Mouse (Mus musculus) MEL (cell line): ENCODE measurements around the gene Ints13. TPM values are rescaled to one million over a fixed set of nuclear protein-coding genes. Genes with fewer than 3 reads are reported as not detected.

Experiments used
- DNase-seq: peaks from one replicate; pipeline ENCODE4 v3.0.0; 2011; ENCODE audit warnings: low read depth, low spot score
- H3K27ac ChIP-seq: 2 replicates; pipeline ENCODE4 v1.5.1; 2012; ENCODE audit warnings: low read depth, mild to moderate bottlenecking, control low read depth, low read length, moderate library complexity; ENCODE audit not compliant: control insufficient read depth
- H3K27me3 ChIP-seq, 2 experiments: fragments of 150-350 bp in 1 of 2; sonication (generic) in 1 of 2; 2 replicates each; pipeline ENCODE4 v1.6.1; 2012; ENCODE audit warnings: low read length in 2 of 2, mild to moderate bottlenecking in 2 of 2, improper control_type of control experiment in 1 of 2, moderate library complexity in 1 of 2; ENCODE audit not compliant: insufficient read depth in 2 of 2, control insufficient read depth in 1 of 2
- H3K36me3 ChIP-seq, 2 experiments: 2 replicates each; pipeline ENCODE4 v1.6.1; 2012 to 2014; ENCODE audit warnings: low read length in 2 of 2, improper control_type of control experiment in 1 of 2, inconsistent platforms in 1 of 2, mild to moderate bottlenecking in 1 of 2; ENCODE audit not compliant: insufficient read depth in 2 of 2, control insufficient read depth in 1 of 2
- H3K4me1 ChIP-seq, 2 experiments: fragments of 150-350 bp in 1 of 2; sonication (generic) in 1 of 2; 2 replicates each; pipeline ENCODE4 v1.6.1; 2012; ENCODE audit warnings: low read length in 2 of 2, improper control_type of control experiment in 1 of 2, mild to moderate bottlenecking in 1 of 2; ENCODE audit not compliant: insufficient read depth in 2 of 2, control insufficient read depth in 1 of 2
- H3K4me3 ChIP-seq, 2 experiments: fragments of 150-350 bp in 1 of 2; sonication (generic) in 1 of 2; 2 replicates each; pipeline ENCODE4 v1.5.1; 2012; ENCODE audit warnings: low read depth in 2 of 2, low read length in 2 of 2, mild to moderate bottlenecking in 2 of 2, moderate library complexity in 2 of 2, control low read depth in 1 of 2, improper control_type of control experiment in 1 of 2; ENCODE audit not compliant: control insufficient read depth in 1 of 2, insufficient read depth in 1 of 2
- H3K79me2 ChIP-seq: 2 replicates; pipeline ENCODE4 v1.6.1; 2012; ENCODE audit warnings: mild to moderate bottlenecking, low read length, moderate library complexity; ENCODE audit not compliant: control insufficient read depth, poor library complexity, insufficient read depth
- H3K9ac ChIP-seq: 2 replicates; pipeline ENCODE4 v1.6.1; 2012; ENCODE audit warnings: low read depth, mild to moderate bottlenecking, control low read depth, low read length, moderate library complexity; ENCODE audit not compliant: control insufficient read depth, poor library complexity, severe bottlenecking
- H3K9me3 ChIP-seq: fragments of 150-350 bp; sonication (generic); replicated peaks from 2 replicates; pipeline ENCODE4 v1.6.1; 2012; ENCODE audit warnings: mild to moderate bottlenecking, low read length, improper control_type of control experiment, moderate library complexity; ENCODE audit not compliant: insufficient read depth
- BHLHE40 ChIP-seq: IDR thresholded peaks from 2 replicates; pipeline ENCODE4 v1.6.1; 2012; ENCODE audit warnings: low read depth, mild to moderate bottlenecking, inconsistent platforms, low read length, improper control_type of control experiment, borderline replicate concordance
- CHD1 ChIP-seq: IDR thresholded peaks from 2 replicates; pipeline ENCODE4 v1.6.1; 2012; ENCODE audit warnings: low read depth, mild to moderate bottlenecking, inconsistent platforms, low read length, improper control_type of control experiment
- CHD2 ChIP-seq: IDR thresholded peaks from 2 replicates; pipeline ENCODE4 v1.6.1; 2011; ENCODE audit warnings: low read length, improper control_type of control experiment
- ETS1 ChIP-seq: IDR thresholded peaks from 2 replicates; pipeline ENCODE4 v1.6.1; 2012; ENCODE audit warnings: low read depth, mild to moderate bottlenecking, inconsistent platforms, low read length, improper control_type of control experiment, moderate library complexity
- JUND ChIP-seq: IDR thresholded peaks from 2 replicates; pipeline ENCODE4 v1.6.1; 2011; ENCODE audit warnings: low read depth, mild to moderate bottlenecking, improper control_type of control experiment, low read length
- KAT2A ChIP-seq: conservative IDR thresholded peaks from 2 replicates; pipeline ENCODE4 v1.6.1; 2012; ENCODE audit warnings: low read depth, low read length, improper control_type of control experiment, inconsistent platforms
- MYB ChIP-seq: IDR thresholded peaks from 2 replicates; pipeline ENCODE4 v1.6.1; 2011; ENCODE audit warnings: mild to moderate bottlenecking, low read depth, low read length, improper control_type of control experiment
- MYC ChIP-seq: IDR thresholded peaks from 2 replicates; pipeline ENCODE4 v1.6.1; 2011; ENCODE audit warnings: low read depth, mild to moderate bottlenecking, low read length, improper control_type of control experiment, moderate library complexity
- NELFE ChIP-seq: IDR thresholded peaks from 2 replicates; pipeline ENCODE4 v1.6.1; 2011; ENCODE audit warnings: low read depth, low read length, improper control_type of control experiment
- POLR2A ChIP-seq, 2 experiments: IDR thresholded peaks; 2 replicates each; pipeline ENCODE4 v1.6.1; 2011 to 2012; ENCODE audit warnings: low read length in 2 of 2, mild to moderate bottlenecking in 2 of 2, control low read depth in 1 of 2, improper control_type of control experiment in 1 of 2, low read depth in 1 of 2, moderate library complexity in 1 of 2; ENCODE audit not compliant: control insufficient read depth in 1 of 2, insufficient read depth in 1 of 2, poor library complexity in 1 of 2
- POLR2AphosphoS5 ChIP-seq: IDR thresholded peaks from 2 replicates; pipeline ENCODE4 v1.6.1; 2012; ENCODE audit warnings: low read depth, borderline replicate concordance, mild to moderate bottlenecking, inconsistent platforms, low read length, moderate library complexity, mixed read lengths
- TAL1 ChIP-seq: IDR thresholded peaks from 2 replicates; pipeline ENCODE4 v1.6.1; 2012; ENCODE audit warnings: mild to moderate bottlenecking, inconsistent platforms, low read length, moderate library complexity, mixed read lengths
- TBP ChIP-seq: IDR thresholded peaks from 2 replicates; pipeline ENCODE4 v1.8.0; 2011; ENCODE audit warnings: low read depth, low read length, improper control_type of control experiment
- TCF12 ChIP-seq: IDR thresholded peaks from 2 replicates; pipeline ENCODE4 v1.6.1; 2014; ENCODE audit warnings: low read depth, mild to moderate bottlenecking, inconsistent platforms, low read length, improper control_type of control experiment, moderate library complexity
- UBTF ChIP-seq: IDR thresholded peaks from 2 replicates; pipeline ENCODE4 v1.6.1; 2012; ENCODE audit warnings: low read depth, mild to moderate bottlenecking, inconsistent platforms, low read length, improper control_type of control experiment, moderate library complexity, borderline replicate concordance; ENCODE audit not compliant: insufficient read depth
- ZC3H11A ChIP-seq: IDR thresholded peaks from 2 replicates; pipeline ENCODE4 v1.6.1; 2012; ENCODE audit warnings: low read depth, mild to moderate bottlenecking, inconsistent platforms, low read length, improper control_type of control experiment
- ZNF384 ChIP-seq: IDR thresholded peaks from 2 replicates; pipeline ENCODE4 v1.6.1; 2012; ENCODE audit warnings: low read depth, mild to moderate bottlenecking, inconsistent platforms, low read length, improper control_type of control experiment
- polyA plus RNA-seq, 2 experiments: library from polyadenylated mRNA; stranded (reverse) in 1 of 2; unstranded in 1 of 2; fragments of >175 nt in 1 of 2; fragments of >200 nt in 1 of 2; gene quantifications; 2 replicates each; pipeline versions ENCODE4 v1.2.1 to v1.2.4; 2012; ENCODE audit warnings: low replicate concordance in 2 of 2, low read depth in 1 of 2; ENCODE audit not compliant: insufficient read length in 2 of 2, insufficient read depth in 1 of 2, missing spikeins in 1 of 2
- total RNA-seq: library from RNA; depleted of rRNA; stranded (reverse); fragments of 300-350 nt; gene quantifications from 2 replicates; pipeline ENCODE4 v1.2.3, GENCODE M21; 2012

Gene Ints13
- total and polyA plus RNA-seq, 3 experiments, result 63.5 to 70.2 TPM; not detected in 1

DNA sequence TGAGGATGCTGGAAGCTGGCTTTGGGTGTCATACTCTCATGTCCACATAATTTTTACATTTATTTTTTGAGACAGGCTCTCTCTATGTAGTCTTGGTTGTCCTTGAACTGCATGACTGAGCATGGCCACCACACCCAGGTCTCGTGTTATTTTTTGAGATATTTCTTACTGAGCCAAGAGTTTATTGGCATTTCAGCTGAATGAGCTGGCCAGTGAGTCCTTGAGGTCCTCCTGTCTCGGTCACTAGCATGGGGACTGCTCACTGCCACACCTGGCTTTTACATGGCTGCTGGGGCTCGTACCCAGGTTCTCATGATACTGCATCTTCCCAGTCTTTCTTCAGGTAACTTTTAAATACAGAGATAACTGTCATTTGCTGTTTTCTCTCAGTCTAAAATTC is 37.2 kb downstream of the Ints13 start:
- no peak overlapping the region for H3K9ac ChIP-seq
- no peak for TF ChIP-seq JUND
- no peak for TF ChIP-seq BHLHE40
- TF ChIP-seq NELFE, result no peak
- H3K9me3 ChIP-seq, result no peaks in the 10 kb centered on the region
- H3K4me3 ChIP-seq, result no peak overlapping the region
- no peak for DNase-seq
- no peaks in the 10 kb centered on the region; a peak in 1 of 4 replicates for H3K27me3 ChIP-seq
- H3K27ac ChIP-seq, result no peak overlapping the region
- H3K4me1 ChIP-seq, result no peaks in the 10 kb centered on the region
- no peaks in the 10 kb centered on the region for H3K79me2 ChIP-seq
- H3K36me3 ChIP-seq, result no peaks in the 10 kb centered on the region

DNA sequence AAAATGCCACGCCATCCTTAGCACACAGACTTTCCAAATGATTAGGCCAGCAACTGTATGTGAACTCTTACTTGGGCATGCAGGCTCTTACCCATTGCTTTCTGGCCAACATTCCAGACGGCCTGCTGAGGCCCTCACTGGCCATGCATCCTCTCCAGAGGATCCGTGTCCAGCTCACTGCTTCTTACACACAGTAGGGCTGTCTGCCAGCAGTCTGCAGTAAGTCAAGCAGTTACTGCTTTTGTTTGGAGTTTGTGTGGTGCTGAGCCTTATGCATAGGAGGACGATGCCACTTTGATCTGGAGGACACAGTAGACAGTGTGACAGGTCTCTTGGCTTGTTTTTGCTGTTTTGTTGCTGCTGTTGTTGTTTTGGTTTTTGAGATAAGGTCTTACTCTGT is 39.0 kb downstream of the Ints13 start:
- H3K27ac ChIP-seq, result no peak overlapping the region
- H3K9me3 ChIP-seq, result no peaks in the 10 kb centered on the region
- H3K4me1 ChIP-seq, result no peaks in the 10 kb centered on the region
- TF ChIP-seq MYB, result no peak
- no peak for TF ChIP-seq ZNF384
- TF ChIP-seq BHLHE40, result no peak
- no peak for TF ChIP-seq POLR2A (IDR thresholded peaks at IDR 0.05; ENCODE audit: control insufficient read depth in 1 of 2, insufficient read depth in 1 of 2, low read depth in 1 of 2, low read length in 2 of 2, poor library complexity in 1 of 2)
- no peak for TF ChIP-seq ETS1
- no peak for TF ChIP-seq POLR2AphosphoS5
- no peak for TF ChIP-seq CHD1
- TF ChIP-seq TAL1, result no peak
- no peak for TF ChIP-seq TBP
- TF ChIP-seq CHD2, result no peak
- TF ChIP-seq KAT2A, result no peak
- TF ChIP-seq MYC, result no peak
- TF ChIP-seq UBTF, result no peak
- no peak for TF ChIP-seq TCF12
- no peak for TF ChIP-seq ZC3H11A
- no peaks in the 10 kb centered on the region for H3K36me3 ChIP-seq
- H3K27me3 ChIP-seq, result no peaks in the 10 kb centered on the region; a peak in 1 of 4 replicates
- no peak overlapping the region for H3K9ac ChIP-seq
- H3K79me2 ChIP-seq, result no peaks in the 10 kb centered on the region
- H3K4me3 ChIP-seq, result no peak overlapping the region
- DNase-seq, result no peak
